Mouse (Mus musculus) brain, adult 2 months (tissue): ENCODE data around the gene Kdm2b.
A peak's percentile ranks its signal among the peaks of the same experiment; 100 is the strongest.
"Not testable (repeated sequence)": the region's sequence is repeated elsewhere in the genome, so short reads cannot be mapped to it uniquely, and the experiment has no call there.

Source experiments
- DNase-seq: peaks from one replicate; pipeline ENCODE4 v3.0.0; 2011; ENCODE audit warnings: low read depth, low spot score

The Kdm2b gene

GRCm38 (mm10) chr5:122974701-122975100 lies 14.9 kb downstream of the Kdm2b start:
- not testable (repeated sequence) for DNase-seq

DNA sequence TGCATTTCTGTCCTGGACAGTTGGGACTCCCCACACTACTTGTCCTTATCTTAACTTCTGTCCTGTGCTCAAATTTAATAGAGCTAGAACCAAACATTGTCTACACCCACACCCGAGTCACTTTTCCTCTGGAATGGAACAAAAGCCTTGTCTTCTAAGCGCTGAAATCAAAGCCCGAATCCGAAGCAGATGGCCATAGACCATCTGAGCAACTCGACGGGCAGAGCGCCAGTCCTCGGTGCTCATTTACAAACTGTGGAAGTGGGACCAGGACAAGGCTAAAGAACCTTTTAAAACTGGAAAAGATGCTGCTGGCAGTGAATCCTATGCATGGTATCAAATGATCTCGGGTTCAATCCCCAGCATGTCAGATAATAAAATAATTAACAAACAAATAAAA lies 17.5 kb downstream of the Kdm2b start:
- peak; percentile 94 for DNase-seq

DNA sequence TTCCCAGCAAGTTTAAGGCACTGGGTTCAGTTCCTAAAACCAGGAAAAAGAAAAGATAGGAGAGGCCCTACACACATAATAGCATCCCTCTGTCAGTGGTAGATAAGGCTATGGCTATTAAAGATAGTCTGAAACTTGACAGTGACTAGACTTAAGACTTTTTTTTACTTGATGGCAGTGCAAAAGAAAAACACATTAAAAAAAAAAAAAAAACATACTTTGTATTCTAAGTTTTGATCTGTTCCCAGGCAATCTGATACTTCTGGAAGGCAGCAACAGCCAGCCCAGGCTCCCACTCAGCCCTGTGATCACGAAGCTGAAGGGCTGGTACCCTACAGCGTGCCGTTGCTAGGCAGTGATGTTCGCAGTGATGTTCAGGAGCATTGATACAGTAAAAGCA lies 18.2 kb downstream of the Kdm2b start:
- peak; percentile 72 for DNase-seq

GRCm38 (mm10) chr5:122970056-122970455 lies 19.6 kb downstream of the Kdm2b start:
- DNase-seq: no peak

DNA sequence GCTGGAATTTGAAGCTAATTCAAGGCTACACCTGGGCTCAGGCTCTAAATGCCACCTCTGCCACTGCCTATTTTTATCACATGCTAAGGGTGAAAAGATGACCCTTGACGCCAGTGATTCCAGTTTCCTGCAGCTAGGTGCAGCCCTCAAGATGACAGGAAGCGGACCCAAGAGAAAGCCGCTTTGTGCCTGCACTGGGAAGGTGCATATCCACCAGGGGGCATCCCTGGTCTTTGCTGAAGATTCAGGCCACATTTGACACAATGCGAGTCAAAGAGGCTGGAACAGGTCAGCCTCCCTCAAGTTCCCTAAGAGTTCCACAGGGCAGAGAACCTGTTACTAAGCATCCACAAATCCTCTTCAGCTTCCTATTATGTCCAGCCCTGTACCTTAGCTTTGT lies 21.3 kb downstream of the Kdm2b start:
- DNase-seq: peak; percentile 83

DNA sequence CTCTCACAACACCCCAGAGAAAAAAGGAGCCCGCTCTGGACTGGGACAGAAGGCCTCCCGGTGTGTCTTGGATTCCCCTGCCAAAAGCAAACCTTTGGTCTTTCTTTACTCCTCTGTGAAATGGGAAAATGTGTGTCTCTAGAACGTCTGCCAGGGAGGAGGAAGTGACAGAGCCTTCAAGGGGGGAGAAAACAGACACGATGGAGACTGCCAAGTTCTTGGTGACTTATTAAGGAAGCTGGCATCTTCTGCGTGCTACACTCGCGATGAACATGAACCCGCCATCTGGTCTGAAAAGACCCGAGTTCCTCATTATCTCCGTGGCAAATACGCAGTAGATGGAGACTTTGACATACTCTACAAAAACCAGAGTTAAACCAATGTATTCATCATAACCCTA lies 24.2 kb downstream of the Kdm2b start:
- DNase-seq: peak; percentile 83

- DNase-seq: no peak
These were observed 24.8 kb downstream of the Kdm2b start for GRCm38 (mm10) chr5:122964853-122965252.

DNA sequence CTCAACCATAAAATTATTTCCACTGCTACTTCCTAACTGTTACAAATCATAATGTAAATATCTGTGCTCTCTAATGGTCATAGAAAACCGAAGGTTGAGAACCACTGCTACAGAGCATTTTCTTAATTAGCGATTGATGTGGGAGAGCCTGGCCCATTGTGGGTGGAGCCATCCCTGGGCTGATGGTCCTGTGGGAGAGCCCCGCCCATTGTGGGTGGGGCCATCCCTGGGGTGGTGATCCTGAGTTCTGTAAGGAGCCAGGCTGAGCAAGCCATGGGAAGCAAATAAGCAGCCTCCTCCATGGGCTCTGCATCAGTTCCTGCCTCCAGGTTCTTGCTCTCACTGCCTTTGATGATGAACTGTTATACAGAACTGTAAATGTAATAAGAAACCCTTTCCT lies 27.7 kb downstream of the Kdm2b start:
- no peak for DNase-seq

GRCm38 (mm10) chr5:122959391-122959790 lies 30.2 kb downstream of the Kdm2b start:
- DNase-seq: no peak

- no peak for DNase-seq
These were observed 33.6 kb downstream of the Kdm2b start for GRCm38 (mm10) chr5:122956059-122956458.

DNA sequence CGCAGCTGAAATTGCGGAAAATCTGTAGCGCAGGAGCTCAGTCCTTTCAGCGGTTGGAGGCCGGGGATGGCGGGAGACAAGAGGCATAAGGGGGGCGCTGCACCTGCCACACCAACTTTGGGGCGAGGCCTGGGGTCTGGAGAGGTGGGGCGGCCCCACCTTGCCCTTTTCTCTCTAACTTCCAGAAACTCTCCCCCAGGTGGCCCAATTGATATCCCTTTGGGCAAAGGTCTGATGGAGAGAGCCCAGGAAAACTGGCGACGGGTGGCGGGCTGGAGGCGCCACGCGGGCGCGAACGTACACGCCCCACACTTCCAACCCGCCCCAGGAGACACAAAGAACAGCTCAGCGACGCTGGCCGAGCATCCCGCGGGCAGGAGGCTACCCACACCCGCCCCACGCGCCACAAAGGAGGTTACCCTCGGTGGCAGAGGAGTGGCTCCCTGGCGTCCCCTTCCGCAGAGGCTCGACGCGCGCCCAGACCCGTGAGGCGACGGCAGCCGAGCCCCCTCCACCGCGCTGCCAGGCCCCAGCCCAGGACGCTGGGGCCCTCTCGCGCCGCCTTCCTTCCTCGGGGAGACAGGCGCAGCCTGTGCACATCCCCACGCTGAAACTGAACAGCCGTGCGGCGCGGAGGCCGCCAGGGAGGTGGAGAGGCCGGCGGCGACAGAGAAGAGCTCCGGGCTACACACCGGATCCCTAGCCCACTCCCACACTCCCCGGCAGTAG lies 37.5 kb downstream of the Kdm2b start:
- peak; percentile 31 for DNase-seq

DNA sequence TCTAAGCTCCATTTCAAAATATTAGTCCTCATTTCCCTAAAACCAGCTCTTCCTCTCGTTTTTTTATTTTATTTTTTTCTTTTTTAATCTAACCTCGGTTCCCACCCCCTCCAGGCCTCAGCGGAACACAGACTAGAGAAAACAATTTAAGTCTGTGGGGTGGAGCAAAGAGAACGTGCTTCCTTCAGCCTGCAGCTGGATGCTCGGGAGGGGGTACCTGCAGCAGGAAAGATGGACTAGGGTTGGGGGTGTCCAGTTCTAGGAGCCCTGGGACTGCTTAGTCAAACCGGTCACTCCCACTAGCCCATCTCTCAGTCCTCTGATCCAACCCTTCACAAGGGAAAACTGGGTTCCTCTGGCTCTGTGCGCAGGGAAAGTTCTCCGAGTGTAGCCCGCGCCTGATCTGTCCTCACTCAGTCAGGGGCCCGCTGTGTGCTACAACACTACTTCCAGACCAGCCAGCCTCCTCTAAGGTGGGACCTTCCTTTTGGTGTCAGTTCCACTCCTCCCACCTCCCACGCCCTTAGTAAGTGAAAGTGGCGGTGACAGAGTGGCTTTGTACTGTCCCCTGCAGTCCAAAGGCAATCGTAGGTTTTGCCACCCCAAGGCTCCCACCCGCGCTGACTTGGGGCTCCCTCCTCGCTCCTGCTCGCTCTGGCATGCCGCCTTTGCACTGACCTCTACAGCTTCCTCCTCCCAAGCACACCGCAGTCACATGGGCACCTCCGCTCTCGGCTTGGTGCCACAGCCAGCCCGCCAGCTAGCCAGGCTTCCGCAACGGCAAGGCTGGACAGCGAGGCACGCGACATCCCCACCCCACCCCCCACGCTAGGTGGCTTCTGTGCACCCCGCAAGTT lies 38.3 kb downstream of the Kdm2b start:
- DNase-seq: peak; percentile 86

- DNase-seq: peak; percentile 91
These were observed 39.2 kb downstream of the Kdm2b start for GRCm38 (mm10) chr5:122950329-122950953.

- no peak for DNase-seq
These were observed 40.5 kb downstream of the Kdm2b start for GRCm38 (mm10) chr5:122949101-122949500.

GRCm38 (mm10) chr5:122947534-122947933 lies 42.1 kb downstream of the Kdm2b start:
- no peak for DNase-seq

- DNase-seq: no peak
These were observed 50.9 kb downstream of the Kdm2b start for GRCm38 (mm10) chr5:122938676-122939075.

DNA sequence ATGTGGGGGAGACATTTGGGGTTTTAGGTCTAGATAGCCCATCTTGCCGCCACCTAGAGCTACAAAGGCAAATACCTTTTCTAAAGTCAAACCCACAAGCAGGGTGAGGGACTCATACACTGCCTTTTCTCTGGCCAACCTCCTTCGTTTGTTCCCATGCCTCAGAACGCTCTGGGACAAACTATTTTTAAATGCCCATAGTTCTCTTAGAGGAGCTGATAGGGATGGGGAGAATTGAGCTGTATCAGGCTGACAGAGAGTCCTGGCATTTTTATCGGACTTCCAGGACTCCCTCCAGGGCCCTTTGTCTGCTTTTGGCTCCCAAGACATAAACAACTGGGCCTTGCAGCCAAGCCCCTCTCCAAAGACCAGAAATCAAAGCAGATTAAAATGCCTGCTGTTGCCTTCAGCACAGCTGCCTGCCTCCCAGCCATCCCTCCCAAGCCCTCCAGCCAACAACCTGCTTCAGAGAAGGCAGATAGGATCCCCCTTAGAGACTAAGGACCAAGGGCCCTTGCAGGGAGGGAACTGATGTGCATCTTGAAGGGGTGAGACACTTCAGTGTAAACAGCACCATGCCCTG lies 51.6 kb downstream of the Kdm2b start:
- no peak for DNase-seq

DNA sequence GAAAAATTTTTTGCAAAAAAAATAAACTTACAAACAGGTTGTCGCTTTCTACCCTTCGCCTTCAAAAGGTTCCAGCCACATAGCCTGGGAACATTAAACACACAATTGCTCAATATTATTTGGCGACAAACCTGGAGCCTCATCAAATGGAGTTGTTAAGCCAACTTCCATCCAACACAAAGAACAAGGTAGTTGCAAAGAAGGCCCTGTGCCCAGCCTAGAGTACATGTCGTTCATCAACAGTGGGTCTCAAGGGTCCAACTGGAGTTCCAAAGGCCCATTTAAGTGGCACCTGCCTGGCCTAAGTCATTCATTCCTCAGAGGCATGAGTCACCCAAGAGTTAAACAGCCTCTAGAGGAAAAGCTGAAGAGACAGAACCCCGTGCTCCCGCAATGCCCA lies 52.6 kb downstream of the Kdm2b start:
- no peak for DNase-seq

DNA sequence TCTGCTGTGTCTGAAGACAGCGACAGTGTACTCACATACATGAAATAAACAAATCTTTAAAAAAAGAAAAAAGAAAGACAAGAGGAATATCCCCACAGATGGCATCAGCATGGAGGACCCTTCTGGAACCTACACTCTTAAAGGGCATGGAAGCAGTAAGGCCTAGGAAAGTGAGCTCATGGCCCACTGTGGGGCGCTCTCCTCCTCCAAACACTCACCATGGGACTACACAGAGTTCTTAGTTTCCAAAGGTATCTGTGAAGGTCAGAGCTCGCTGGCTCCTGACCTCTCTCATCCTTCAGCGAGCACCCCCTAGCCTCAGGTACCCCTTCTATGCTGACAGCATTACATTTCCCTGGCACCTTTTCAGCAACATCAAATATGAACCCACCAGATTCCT lies 53.8 kb downstream of the Kdm2b start:
- no peak for DNase-seq

- DNase-seq: no peak
These were observed 58.6 kb downstream of the Kdm2b start for GRCm38 (mm10) chr5:122930991-122931390.

DNA sequence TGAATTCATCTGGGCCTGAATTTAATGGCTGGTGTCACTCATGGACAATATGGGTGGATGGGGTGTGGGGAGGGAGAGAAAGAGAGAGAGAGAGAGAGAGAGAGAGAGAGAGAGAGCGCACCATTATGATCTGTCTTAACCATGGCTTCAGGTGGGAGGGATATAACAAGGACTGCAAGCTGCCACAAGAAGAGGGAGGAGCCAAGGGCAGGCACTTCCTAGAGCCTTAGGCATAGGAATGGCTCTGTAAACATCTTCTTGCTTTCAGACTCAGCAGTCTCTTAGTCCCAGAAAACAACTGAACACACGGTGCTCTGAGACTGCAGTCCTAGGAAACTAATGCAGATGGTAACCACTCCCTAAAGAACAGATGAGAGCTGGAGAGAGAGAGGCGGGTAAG lies 61.3 kb downstream of the Kdm2b start:
- no peak for DNase-seq

DNA sequence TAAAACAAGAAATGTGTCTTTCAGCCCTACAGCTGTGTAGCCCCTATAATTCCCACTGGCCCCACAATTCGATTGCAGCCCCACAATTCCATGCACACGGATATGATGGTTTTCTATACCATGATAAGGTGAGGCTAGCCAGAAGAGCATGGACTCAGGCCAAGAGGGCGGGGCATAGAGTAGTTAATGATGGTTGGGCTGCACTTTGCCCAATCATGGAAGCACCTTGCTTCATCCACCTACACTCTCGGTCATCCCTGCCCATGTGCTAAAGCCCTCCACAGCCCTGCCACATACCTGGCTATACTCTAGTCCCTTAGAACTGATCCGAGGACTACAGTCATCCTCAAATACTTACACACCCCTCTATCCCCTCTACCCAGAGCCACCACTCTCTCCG lies 61.9 kb downstream of the Kdm2b start:
- no peak for DNase-seq
